Mouse (Mus musculus): Measurements from ENCODE around the gene Rfc5. TPM values are rescaled to one million over a fixed set of nuclear protein-coding genes. Genes with fewer than 3 reads are reported as not detected.

Rfc5 gene
- polyA plus RNA-seq, 1 experiment from 2014 or later, result 54.7 TPM

- WGBS, result 5% methylated on average over 6 of the region's 6 CpGs
- Histone ChIP-seq H3K27ac (ENCODE audit: low read depth, low read length) (no peak overlapping the region), H3K4me1 (ENCODE audit: control insufficient read depth, insufficient read depth, low read length) (peaks cover 26% of the 10 kb centered on the region), H3K4me2 (ENCODE audit: low read length) (peak overlapping the region; percentile 72), H3K9ac (ENCODE audit: low read length) (peak overlapping the region; percentile 95), H3K27me3 (replicated peaks; ENCODE audit: control insufficient read depth, insufficient read depth, low read length) (no peaks in the 10 kb centered on the region), H3K4me3 (ENCODE audit: low read depth, low read length) (peak overlapping the region; percentile 92), H3K9me3 (replicated peaks; ENCODE audit: control insufficient read depth, low read length) (no peaks in the 10 kb centered on the region), H3K36me3 (ENCODE audit: control insufficient read depth, insufficient read depth, low read length) (peaks cover 2% of the 10 kb centered on the region; the same call in 1 of the 2 replicates)
- ATAC-seq (no peak), DNase-seq (ENCODE audit: low spot score) (peak; percentile 24)
These were observed 30.6 kb downstream of the Rfc5 start for GRCm38 (mm10) chr5:117358248-117358630.

GRCm38 (mm10) chr5:117357478-117358247 lies 31.2 kb downstream of the Rfc5 start:
- WGBS, result under 1% methylated on average over 49 of the region's 49 CpGs
- peak overlapping the region; percentile 95 for H3K9ac ChIP-seq (ENCODE audit: low read length)
- H3K4me1 ChIP-seq (ENCODE audit: control insufficient read depth, insufficient read depth, low read length), result peaks cover 26% of the 10 kb centered on the region
- H3K27ac ChIP-seq (ENCODE audit: low read depth, low read length), result peak overlapping the region; percentile 89
- H3K4me2 ChIP-seq (ENCODE audit: low read length), result peak overlapping the region; percentile 72
- peak overlapping the region; percentile 92 for H3K4me3 ChIP-seq (ENCODE audit: low read depth, low read length)
- H3K36me3 ChIP-seq (ENCODE audit: control insufficient read depth, insufficient read depth, low read length), result no peaks in the 10 kb centered on the region
- H3K27me3 ChIP-seq (replicated peaks; ENCODE audit: control insufficient read depth, insufficient read depth, low read length), result no peaks in the 10 kb centered on the region
- no peaks in the 10 kb centered on the region for H3K9me3 ChIP-seq (replicated peaks; ENCODE audit: control insufficient read depth, low read length)
- peak; percentile 29 for DNase-seq (ENCODE audit: low spot score)
- ATAC-seq, result peak; percentile 60

GRCm38 (mm10) chr5:117357129-117357477 lies 31.7 kb downstream of the Rfc5 start, which contains the start of gene Wsb2:
TSS of gene Wsb2 (plus strand) at chr5:117357304.
- WGBS, result 0% methylated on average over 21 of the region's 54 CpGs
- peak; percentile 87 for ATAC-seq
- H3K4me3 ChIP-seq (ENCODE audit: low read depth, low read length), result peak within 1 kb of the TSS; percentile 92
- peak within 1 kb of the TSS; percentile 89 for H3K27ac ChIP-seq (ENCODE audit: low read depth, low read length)
- H3K36me3 ChIP-seq (ENCODE audit: control insufficient read depth, insufficient read depth, low read length), result no peaks in the 10 kb centered on the region
- H3K27me3 ChIP-seq (replicated peaks; ENCODE audit: control insufficient read depth, insufficient read depth, low read length), result no peaks in the 10 kb centered on the region
- peak within 1 kb of the TSS; percentile 95 for H3K9ac ChIP-seq (ENCODE audit: low read length)
- peak within 1 kb of the TSS; percentile 72 for H3K4me2 ChIP-seq (ENCODE audit: low read length)
- H3K9me3 ChIP-seq (replicated peaks; ENCODE audit: control insufficient read depth, low read length), result no peaks in the 10 kb centered on the region
- peak; percentile 78 for DNase-seq (ENCODE audit: low spot score)
- H3K4me1 ChIP-seq (ENCODE audit: control insufficient read depth, insufficient read depth, low read length), result peaks cover 26% of the 10 kb centered on the region

- no peaks in the 10 kb centered on the region for H3K9me3 ChIP-seq (replicated peaks; ENCODE audit: control insufficient read depth, low read length)
- H3K4me3 ChIP-seq (ENCODE audit: low read depth, low read length), result peak overlapping the region; percentile 92
- peak; percentile 64 for ATAC-seq
- H3K36me3 ChIP-seq (ENCODE audit: control insufficient read depth, insufficient read depth, low read length), result no peaks in the 10 kb centered on the region
- H3K27ac ChIP-seq (ENCODE audit: low read depth, low read length), result peak overlapping the region; percentile 89
- peak overlapping the region; percentile 72 for H3K4me2 ChIP-seq (ENCODE audit: low read length)
- 2% methylated on average over 19 of the region's 24 CpGs for WGBS
- H3K4me1 ChIP-seq (ENCODE audit: control insufficient read depth, insufficient read depth, low read length), result peaks cover 26% of the 10 kb centered on the region
- DNase-seq (ENCODE audit: low spot score), result peak; percentile 46
- peak overlapping the region; percentile 95 for H3K9ac ChIP-seq (ENCODE audit: low read length)
- no peaks in the 10 kb centered on the region for H3K27me3 ChIP-seq (replicated peaks; ENCODE audit: control insufficient read depth, insufficient read depth, low read length)
These were observed 32.3 kb downstream of the Rfc5 start for GRCm38 (mm10) chr5:117356365-117357128.

GRCm38 (mm10) chr5:117355648-117356303 lies 33.1 kb downstream of the Rfc5 start:
- 58% methylated on average over 14 of the region's 14 CpGs for WGBS
- no peak for DNase-seq (ENCODE audit: low spot score)
- no peaks in the 10 kb centered on the region for H3K36me3 ChIP-seq (ENCODE audit: control insufficient read depth, insufficient read depth, low read length)
- H3K4me3 ChIP-seq (ENCODE audit: low read depth, low read length), result no peak overlapping the region
- peak overlapping the region; percentile 72 for H3K4me2 ChIP-seq (ENCODE audit: low read length)
- peaks cover 19% of the 10 kb centered on the region for H3K4me1 ChIP-seq (ENCODE audit: control insufficient read depth, insufficient read depth, low read length)
- no peaks in the 10 kb centered on the region for H3K9me3 ChIP-seq (replicated peaks; ENCODE audit: control insufficient read depth, low read length)
- H3K27me3 ChIP-seq (replicated peaks; ENCODE audit: control insufficient read depth, insufficient read depth, low read length), result no peaks in the 10 kb centered on the region
- no peak overlapping the region for H3K9ac ChIP-seq (ENCODE audit: low read length)
- no peak for ATAC-seq
- H3K27ac ChIP-seq (ENCODE audit: low read depth, low read length), result no peak overlapping the region

GRCm38 (mm10) chr5:117354121-117354520 lies 34.7 kb downstream of the Rfc5 start:
- DNase-seq (ENCODE audit: low spot score) (no peak), ATAC-seq (no peak)
- Histone ChIP-seq H3K4me3 (ENCODE audit: low read depth, low read length) (no peak overlapping the region), H3K9me3 (replicated peaks; ENCODE audit: control insufficient read depth, low read length) (no peaks in the 10 kb centered on the region), H3K9ac (ENCODE audit: low read length) (no peak overlapping the region), H3K27me3 (replicated peaks; ENCODE audit: control insufficient read depth, insufficient read depth, low read length) (no peaks in the 10 kb centered on the region), H3K36me3 (ENCODE audit: control insufficient read depth, insufficient read depth, low read length) (no peaks in the 10 kb centered on the region), H3K4me1 (ENCODE audit: control insufficient read depth, insufficient read depth, low read length) (0 out of 2 replicates have a peak, but pooled peaks cover 3% of the 10 kb centered on the region), H3K4me2 (ENCODE audit: low read length) (no peak overlapping the region), H3K27ac (ENCODE audit: low read depth, low read length) (no peak overlapping the region)
- WGBS, result 80% methylated on average over 8 of the region's 8 CpGs

GRCm38 (mm10) chr5:117348279-117348678 lies 40.6 kb downstream of the Rfc5 start:
- Histone ChIP-seq H3K27ac (ENCODE audit: low read depth, low read length) (no peak overlapping the region), H3K36me3 (ENCODE audit: control insufficient read depth, insufficient read depth, low read length) (no peaks in the 10 kb centered on the region), H3K4me3 (ENCODE audit: low read depth, low read length) (no peak overlapping the region), H3K27me3 (replicated peaks; ENCODE audit: control insufficient read depth, insufficient read depth, low read length) (no peaks in the 10 kb centered on the region), H3K4me1 (ENCODE audit: control insufficient read depth, insufficient read depth, low read length) (no peaks in the 10 kb centered on the region), H3K4me2 (ENCODE audit: low read length) (no peak overlapping the region), H3K9ac (ENCODE audit: low read length) (no peak overlapping the region), H3K9me3 (replicated peaks; ENCODE audit: control insufficient read depth, low read length) (no peaks in the 10 kb centered on the region)
- peak; percentile 58 for DNase-seq (ENCODE audit: low spot score)
- WGBS, result 22% methylated on average over 19 of the region's 19 CpGs
- ATAC-seq, result peak; percentile 32; the same call in 1 of the 2 replicates

GRCm38 (mm10) chr5:117347838-117348237 lies 41.0 kb downstream of the Rfc5 start:
- Histone ChIP-seq H3K4me3 (ENCODE audit: low read depth, low read length) (no peak overlapping the region), H3K9me3 (replicated peaks; ENCODE audit: control insufficient read depth, low read length) (no peaks in the 10 kb centered on the region), H3K9ac (ENCODE audit: low read length) (no peak overlapping the region), H3K36me3 (ENCODE audit: control insufficient read depth, insufficient read depth, low read length) (no peaks in the 10 kb centered on the region), H3K4me1 (ENCODE audit: control insufficient read depth, insufficient read depth, low read length) (no peaks in the 10 kb centered on the region), H3K27ac (ENCODE audit: low read depth, low read length) (no peak overlapping the region), H3K4me2 (ENCODE audit: low read length) (no peak overlapping the region), H3K27me3 (replicated peaks; ENCODE audit: control insufficient read depth, insufficient read depth, low read length) (no peaks in the 10 kb centered on the region)
- ATAC-seq, result no peak
- no peak for DNase-seq (ENCODE audit: low spot score)
- 95% methylated on average over 2 of the region's 2 CpGs for WGBS

Measured in forebrain, embryonic 14.5 days (tissue).